Mouse (Mus musculus) stomach, postnatal 0 days (tissue): Measurements from ENCODE around the gene Aldh3b3.
A peak's percentile ranks its signal among the peaks of the same experiment; 100 is the strongest.

ENCODE experiments used
- CTCF ChIP-seq: IDR thresholded peaks from 2 replicates; pipeline ENCODE4 v1.5.1; 2016; ENCODE audit warnings: antibody characterized with exemption, low read depth, mild to moderate bottlenecking, moderate library complexity
- EP300 ChIP-seq: optimal IDR thresholded peaks from 2 replicates; pipeline ENCODE3; 2016; ENCODE audit warnings: antibody characterized with exemption

- TF ChIP-seq CTCF, result peak; percentile 56
- TF ChIP-seq EP300, result no peak
Observed at GRCm38 (mm10) chr19:3964030-3964429, 5.6 kb downstream of the Aldh3b3 start.
